Mouse (Mus musculus) urinary bladder, postnatal 14 days (tissue): ENCODE data around the gene Tysnd1.

ENCODE experiments used
- DNase-seq: peaks from one replicate; pipeline ENCODE4 v3.0.0; 2021; ENCODE audit warnings: low spot score

Tysnd1 gene

DNA sequence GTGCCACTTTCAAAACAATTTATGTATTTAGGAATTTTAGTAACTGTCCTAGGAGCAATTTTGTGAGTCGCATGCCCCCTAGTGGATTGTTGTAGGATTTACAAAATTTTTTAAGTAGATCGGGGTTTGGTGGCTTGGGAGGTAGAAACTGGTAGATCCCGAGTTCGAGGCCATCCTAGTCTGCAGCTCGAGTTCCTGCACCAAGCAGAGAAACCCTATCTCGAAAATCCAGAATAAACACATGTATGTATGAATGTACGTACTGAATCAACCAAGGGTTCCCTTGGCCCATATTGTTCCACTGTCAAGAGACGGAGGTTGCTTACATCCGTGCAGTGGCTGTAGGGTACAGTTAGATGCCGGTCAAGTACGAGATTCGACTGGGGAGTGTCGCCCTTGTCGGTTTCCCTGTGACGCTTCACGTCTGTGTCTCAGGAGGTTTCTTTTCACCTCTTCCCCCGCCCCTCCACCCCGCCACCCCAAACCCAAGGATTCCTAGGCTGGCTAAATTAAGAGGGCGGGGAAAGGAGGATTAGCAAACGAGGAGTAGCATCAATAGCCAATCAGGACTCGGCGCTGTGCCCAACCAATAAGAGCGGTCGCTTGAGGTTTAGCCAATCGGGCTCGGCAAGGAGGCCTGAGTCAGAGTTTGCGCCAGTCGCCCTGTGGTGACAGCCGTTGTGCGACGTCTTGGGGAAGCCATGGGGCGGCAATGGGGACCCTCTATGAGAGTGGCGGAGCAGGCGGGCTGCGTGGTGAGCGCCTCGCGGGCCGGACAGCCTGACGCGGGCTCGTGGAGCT, at the start of gene Tysnd1:
Gene Tysnd1 (plus strand): TSS at position 645 of the 801 bp plus-strand sequence.
- DNase-seq = peak; percentile 97

DNA sequence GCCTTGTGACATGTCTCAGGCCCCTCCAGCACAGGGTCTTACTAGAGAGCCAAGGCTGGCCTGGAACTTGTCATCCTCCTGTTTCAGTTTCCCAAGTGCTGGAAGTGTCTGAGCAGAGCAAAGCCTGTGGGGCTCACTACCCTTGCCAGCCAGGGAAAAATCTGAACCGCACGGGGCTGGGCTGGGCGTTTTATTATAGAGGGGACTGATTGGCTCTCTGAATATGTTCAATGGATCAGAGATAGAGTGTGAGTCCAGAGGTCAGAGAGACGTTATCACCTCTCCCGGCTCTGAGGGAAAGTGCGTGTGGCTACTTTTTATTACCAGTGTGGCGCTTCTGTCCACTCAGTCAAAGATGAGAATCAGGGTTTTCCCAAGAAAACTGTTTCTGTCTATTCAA, 48.8 kb upstream of the Tysnd1 start:
- no peak for DNase-seq

DNA sequence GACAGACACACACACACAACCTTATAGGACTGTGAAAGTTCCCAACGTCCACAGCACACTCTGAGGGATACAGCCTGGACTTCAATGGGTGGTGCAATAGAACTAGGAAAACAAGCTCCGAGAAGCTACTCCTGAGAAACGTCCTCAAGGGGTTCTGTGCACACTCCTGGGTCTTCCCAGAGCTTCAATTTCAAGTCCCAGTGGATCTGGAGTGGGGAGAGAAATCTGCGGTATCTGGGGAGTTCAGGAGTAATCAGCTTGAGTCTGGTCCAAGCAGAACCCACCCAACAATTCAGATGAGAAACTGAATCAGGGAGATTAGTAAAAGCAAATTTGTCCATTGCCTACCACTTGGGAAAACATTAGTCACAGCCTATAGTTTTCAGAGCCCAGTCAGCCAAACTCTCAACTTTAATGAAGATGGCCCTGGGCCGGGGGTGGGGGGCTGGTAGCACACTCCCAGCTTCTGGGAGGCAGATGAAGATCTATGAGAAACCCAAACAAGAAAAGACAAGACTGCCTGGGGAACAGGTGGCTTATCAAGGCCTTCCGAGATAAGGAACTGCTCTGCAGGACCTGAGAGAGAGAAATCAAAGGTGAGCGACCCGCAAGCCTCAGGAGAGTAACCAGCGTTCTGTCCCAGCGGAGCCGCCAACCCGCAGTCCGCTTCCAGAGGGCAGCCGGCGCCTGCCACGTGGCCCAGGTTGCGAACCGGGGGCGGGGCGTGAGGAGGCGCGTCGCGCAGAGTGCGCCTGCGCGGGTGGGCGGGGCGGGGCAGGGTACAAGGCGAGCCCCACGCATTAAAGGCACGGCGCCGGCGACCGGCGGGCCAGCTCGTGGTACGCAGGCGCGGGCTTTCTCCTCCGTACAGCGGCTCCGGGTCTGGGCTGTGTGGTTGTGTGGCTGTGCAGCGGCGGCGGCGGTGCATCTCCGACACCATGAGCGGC, 47.3 kb upstream of the Tysnd1 start, which contains the start of gene Ppa1:
Gene Ppa1 (plus strand): TSS at position 763 of the 947 bp plus-strand sequence.
- DNase-seq = peak; percentile 88

DNA sequence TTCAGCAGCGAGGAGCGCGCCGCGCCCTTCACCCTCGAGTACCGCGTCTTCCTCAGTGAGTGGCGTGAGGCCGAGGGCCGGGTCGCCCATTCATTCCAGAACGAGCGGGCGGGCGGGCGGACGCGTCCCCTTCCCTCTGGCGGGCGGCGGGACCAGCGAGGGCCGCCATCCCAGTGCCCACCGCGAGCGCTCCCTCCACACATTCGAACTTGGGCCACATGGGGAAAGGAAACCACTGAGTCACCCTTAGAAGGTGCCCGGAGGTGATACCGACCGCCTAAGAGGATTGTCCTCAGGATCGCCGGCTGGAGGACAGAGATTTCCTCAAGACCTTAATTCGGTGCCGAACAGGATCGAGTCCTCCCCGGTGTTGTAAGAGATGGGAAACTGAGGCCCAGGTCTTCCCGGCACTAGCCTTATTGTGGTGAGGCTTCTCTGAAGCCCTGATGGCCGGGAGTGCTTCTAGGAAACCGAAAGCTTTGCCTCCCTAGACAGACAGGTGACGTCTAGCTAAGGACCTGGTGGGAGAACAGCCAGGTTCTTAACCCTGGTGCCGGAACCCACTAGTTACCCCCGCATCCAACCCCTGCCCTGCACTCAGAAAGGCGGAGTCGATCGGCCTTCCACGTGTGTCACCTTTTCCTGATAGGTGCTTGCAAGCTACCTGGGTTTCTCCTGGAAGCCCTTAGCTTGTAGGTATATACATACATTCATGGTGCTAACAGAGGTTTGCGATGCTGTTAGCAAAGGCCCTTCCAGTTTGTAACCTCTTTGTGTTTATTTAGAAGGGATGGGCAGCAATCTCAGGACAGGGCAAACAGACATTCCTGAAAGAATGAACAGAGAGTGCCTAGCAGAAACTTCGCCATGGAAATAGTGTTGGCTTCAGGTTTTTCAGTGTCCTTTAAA, 46.3 kb upstream of the Tysnd1 start:
- DNase-seq = no peak

DNA sequence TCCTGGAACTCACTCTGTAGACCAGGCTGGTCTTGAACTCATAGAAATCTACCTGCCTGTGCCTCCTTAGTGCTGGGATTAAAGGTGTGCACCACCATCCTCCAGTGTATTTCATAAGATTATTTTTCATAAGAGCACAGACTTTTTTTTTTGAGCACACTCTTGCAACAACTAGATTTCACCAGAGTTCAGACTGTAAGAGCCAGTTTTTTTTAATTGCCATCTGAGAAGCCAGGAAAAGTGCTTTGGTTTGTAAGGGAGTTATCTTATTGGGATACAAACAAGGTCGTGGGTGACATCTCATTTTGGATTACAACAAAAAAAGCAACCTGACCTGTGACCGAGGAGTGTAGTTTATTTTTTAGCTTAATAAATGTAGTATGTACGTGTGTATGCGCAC, 41.2 kb upstream of the Tysnd1 start:
- DNase-seq = no peak

DNA sequence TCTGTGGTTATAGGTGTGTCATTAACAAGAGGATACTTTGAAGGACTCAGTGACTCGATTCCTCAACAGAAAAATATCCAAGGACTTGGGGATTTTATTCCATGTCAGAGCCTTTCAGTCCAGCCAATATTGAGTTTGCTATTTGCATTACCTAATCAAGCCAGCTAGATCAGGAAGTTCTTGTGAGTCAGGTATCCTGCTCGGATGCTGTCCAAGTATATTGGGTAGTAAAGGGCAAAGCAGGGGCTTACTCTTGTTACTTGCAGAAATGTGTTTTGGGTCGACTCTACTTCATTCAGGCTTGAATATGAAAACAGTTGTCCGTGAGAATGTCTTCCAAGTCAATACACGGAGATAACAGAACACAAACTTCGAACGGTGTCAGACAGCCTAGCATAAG, 40.6 kb upstream of the Tysnd1 start:
- no peak for DNase-seq

DNA sequence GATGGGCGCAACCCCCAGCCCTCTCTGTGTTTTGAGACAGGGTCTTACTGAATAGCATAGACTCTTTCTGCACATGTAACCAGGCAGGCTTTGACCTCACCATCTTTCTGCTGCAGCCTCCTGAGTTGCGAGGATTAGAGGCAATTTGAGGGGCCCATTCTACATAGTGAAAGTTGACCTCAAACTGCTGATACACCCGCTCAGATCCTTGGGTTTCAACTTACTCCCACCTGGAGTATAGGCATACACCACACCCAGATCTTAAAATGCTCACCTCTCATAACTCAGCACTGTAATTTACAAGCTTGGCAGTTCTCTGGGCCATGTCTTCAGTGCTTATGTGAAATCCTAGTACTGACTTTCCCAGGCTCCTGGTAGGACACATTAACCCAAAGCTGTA, 40.1 kb upstream of the Tysnd1 start:
- DNase-seq = no peak

DNA sequence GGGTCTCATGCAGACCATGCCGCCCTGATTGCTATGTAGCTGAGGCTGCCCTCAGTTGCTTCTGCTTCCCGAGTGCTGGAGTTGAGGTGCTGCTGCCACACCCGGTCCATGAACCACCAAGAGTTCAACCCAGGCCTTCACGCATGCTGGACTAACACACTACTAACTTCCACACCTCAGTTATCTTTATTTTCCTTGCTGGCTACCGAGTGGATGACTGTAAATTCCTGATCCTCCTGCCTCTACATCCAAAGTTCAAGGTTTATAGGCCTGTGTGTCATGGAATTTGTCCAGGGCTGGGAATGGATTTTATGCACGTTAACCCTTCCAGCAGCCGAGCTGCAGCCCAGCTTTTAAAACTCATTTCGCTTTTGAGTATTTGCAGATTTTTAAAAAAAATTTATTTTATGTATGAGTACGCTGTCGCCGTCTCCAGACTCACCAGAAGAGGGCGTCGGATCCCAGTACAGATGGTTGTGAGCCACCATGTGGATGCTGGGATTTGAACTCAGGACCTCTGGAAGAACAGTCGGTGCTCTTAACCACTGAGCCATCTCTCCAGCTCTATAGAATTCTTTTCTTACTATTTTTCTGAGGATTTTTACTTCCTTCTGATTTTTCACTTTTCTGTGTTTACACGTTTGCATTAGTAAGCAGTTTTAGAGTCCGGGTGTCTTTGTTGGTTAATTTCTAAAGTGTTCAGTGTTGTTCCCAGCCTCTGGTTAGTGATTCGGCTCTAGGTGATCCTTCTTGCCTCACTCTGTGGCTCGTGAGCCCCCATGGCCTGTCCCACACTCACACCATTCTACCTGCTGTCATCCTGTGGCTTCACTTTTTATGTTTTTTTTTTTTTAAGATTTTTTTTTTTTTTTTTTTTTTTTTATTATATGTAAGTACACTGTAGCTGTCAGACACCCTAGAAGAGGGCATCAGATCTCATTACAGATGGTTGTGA, 38.1 kb upstream of the Tysnd1 start:
- no peak for DNase-seq

DNA sequence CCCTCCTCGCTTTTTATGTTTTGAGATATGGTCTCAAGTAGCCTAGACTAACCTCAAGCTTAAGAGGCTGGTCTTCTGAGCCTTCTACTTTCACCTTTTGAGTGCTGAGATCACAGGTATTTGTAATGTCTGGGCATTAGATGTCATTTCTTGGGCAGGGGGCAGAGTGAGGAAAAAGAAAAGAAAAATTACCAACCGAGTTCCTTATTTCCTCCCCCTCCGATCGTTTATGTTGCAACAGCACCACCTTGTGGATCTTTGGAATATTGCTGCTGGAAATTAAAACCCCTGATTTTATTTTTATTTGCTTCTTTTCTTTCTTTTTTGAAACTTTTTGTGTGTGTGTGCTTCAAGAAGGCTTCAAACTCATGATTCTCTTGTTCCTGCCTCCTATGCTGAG, 37.3 kb upstream of the Tysnd1 start:
- no peak for DNase-seq

DNA sequence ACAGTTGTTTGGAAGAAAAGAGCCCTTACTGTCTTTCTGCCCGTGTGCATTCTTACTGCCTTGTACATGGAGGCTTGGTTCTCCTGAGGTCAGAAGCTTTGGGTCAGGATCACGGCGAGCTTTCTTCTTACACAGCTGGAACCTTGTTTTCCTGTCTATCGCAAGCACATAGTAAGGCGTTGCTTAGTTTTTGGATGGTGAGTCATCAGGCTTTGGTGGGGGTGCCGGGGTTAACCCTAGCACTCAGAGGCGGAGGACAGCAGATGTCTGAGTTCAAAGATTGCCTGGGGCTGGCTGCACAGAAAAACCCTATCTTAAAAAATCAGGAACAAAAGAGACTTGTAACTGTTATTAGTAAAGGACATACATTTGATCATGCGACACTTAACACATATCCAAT, 33.4 kb upstream of the Tysnd1 start:
- peak; percentile 44 for DNase-seq

DNA sequence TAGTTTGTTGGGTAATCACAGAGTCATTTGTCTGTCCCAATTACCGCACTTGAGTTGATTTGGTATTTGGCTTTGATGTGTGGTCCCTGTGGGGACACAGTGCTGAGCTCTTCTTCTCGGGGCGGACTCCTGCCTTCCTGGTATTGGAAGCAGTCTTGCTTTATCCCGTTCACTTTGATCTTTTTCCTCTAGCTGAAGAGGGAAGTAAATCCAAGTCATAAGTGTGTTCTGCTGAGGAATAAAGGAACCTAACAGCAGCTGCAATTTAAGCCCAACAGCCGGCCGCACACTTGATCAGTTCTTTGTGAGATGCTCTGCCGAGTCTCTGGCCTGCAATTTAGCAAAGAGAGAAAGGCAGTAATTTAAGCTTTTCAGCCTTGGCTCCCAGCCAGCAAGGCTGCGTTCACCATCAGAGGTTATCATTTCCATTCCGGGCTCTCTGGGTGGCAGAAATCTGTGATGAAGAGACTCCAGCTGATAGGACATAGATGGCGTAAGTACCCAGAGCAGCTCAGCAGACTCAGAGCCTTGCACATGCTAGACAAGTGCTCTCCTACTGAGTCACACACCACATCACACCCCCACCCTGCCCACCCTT, 32.8 kb upstream of the Tysnd1 start:
- DNase-seq = no peak

DNA sequence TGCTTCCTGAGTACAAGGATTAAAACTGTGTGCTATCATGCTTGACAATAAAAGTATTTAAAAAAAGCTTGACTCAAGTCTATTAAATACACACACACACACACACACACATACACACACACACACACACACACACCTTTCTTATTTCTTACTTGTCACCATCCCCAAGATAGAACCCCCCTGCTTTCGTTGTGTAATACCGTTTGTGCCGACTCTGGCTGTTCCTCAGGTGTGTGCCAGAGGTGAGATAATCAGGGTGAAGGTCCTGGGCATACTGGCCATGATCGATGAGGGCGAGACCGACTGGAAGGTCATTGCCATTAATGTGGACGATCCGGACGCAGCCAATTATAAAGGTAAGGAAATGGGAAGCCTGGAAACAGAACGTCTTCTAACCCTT, 30.2 kb upstream of the Tysnd1 start:
- DNase-seq = no peak

DNA sequence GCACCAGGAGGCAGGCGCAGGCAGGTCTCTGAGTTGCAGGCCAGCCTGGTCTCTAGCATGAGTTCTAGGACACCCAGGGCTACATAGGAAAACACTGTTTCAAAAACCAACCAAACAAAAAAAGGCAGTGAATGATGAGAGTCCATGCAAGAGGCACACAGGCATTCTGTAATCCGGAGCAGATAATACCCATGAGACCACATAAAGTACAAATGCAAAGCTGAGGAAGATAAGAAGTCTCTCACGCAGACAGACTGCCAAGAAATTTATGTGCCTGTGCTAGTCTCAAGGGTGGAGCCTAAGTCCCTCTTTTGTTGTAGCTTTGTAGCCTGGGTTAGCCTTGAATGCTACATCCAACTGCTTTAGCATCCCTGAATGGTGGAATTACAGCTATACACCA, 29.7 kb upstream of the Tysnd1 start:
- no peak for DNase-seq

DNA sequence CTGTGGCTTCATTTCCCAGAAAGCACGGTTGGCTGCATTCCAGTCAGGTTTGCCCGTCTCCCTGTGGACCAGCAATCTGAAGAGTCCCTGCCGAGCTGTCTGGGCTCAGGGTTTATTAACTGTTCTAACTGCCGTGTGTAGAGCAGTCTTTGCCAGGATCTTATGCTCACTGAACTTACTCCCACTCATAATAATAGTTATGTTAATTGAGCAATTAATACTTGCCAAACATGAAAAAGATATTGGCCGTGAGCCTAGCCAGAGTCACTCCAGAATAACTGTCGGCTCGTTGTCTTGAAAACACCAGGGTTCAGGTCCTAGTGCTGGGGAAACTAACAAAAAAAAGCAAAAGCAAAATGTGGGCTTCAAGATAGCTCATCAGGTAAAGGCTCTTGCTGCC, 26.0 kb upstream of the Tysnd1 start:
- no peak for DNase-seq

DNA sequence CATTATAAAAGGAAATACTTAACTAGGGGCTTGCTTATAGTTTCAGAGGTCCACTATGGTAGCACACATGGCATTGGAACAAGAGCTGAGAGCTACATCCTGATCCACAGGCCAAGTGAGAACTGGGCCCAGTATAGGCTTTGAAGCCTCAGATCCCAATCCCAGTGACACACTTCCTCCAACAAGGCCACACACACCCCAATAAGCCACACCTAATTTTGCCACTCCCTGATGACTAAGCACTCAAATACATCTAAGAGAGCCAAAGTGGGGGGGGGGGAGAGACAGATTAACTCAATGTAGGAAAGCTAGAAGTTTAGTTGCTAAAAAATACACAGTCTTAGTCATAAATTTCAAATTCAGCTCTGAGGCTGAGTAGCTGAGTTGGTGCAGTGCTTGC, 25.4 kb upstream of the Tysnd1 start:
- DNase-seq = no peak

DNA sequence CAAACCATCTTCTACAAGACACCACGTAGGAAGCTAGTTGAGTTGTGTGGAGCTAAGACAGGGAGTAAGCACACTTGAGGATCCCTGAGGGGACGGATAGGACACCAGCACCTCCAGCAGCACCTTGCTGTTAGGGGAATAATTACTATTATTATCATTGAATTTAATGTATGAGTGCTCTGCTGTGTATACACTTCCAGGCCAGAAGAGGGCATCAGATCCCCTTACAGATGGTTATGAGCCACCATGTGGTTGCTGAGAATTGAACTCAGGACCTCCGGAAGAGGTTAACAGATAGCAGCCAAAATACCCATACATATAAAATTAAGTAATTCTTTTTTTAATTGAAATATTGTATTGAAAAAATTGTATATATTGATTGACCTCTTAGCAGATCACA, 24.6 kb upstream of the Tysnd1 start:
- no peak for DNase-seq

DNA sequence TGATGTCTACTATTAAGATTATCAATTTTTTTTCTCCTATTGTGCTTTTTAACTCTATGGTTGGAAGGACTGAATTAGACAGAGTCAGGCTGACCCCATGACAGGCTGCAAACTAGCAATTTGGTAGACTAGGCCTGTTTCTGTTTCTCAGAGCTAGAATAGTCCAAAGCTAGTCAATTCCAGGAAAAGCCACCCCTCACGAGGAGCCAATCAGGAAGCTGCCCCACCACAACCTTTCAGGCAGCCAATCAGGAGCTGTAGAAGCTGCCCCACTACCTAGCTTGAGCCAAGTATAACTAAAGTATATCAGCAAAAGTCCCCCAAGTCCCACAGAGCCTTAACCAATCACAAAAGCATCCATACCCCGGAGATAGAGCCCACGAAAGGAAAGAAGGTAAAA, 19.4 kb upstream of the Tysnd1 start:
- DNase-seq = no peak

DNA sequence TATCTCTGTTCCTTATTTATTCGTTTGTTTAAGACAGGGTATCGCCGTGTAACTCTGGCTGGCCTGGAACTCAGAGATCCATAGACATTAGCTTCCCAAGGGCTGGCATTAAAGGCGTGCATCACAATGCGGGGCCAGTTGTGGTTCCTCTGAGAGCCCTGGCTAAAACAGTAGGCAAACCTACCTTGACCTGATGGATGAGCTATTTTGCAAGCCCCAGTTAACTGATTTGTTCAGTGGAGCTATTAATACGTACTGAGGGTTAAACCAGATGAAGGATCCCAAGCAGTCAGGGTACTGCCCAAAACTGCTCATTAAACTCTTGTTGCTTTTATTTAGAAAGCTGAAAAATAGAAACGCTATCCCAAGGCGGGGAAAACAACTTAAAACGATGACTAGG, 15.8 kb upstream of the Tysnd1 start:
- no peak for DNase-seq

DNA sequence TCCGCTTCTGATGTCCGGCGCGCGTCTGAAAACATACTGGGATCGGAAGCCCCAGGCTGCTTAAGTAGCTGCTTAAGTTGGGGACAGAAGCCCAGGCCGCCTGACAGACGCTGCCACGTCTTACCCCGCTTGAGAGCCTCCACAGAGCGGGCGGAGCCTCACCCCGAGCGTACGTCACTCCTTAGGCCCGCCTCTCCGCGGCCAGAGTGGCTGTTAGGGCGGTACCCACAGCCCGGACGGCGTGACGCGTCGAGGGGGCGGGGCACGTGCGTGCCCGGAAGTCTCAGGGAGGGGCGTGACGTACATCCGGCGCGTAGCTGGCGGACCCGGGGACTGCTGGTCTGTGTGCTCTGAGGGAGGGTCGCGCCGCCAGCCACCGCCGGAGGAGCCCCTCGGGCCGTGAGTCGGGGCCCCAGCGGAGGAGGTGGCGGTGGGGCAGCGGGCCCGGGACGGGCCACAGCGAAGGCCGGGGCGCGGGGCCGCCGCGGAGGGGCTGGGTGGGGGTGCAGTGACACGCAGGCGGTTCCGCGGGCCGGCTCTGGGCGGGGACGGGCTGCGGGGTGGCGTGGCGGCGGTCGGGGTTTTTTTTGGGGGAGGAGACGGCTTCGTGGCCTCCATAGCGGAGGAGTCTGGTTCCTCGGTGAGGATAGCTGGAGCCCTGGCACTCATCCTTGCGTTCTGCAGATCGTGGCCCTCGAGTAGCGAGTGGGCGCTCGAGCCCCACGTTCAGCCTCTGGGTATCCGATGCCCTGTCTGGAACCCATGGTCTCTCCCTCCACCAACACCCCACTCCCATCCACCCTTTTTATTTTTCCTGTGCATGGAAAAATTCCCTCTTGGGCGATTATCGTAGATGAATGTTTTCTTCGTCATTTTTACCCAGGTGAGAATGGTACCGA, 15.1 kb upstream of the Tysnd1 start, which contains the start of gene Sar1a:
Gene Sar1a (plus strand): TSS at position 285 of the 899 bp plus-strand sequence.
- DNase-seq = peak; percentile 99
